ENCODE assay signal across 1 mouse cellular context in the genomic region with DNA sequence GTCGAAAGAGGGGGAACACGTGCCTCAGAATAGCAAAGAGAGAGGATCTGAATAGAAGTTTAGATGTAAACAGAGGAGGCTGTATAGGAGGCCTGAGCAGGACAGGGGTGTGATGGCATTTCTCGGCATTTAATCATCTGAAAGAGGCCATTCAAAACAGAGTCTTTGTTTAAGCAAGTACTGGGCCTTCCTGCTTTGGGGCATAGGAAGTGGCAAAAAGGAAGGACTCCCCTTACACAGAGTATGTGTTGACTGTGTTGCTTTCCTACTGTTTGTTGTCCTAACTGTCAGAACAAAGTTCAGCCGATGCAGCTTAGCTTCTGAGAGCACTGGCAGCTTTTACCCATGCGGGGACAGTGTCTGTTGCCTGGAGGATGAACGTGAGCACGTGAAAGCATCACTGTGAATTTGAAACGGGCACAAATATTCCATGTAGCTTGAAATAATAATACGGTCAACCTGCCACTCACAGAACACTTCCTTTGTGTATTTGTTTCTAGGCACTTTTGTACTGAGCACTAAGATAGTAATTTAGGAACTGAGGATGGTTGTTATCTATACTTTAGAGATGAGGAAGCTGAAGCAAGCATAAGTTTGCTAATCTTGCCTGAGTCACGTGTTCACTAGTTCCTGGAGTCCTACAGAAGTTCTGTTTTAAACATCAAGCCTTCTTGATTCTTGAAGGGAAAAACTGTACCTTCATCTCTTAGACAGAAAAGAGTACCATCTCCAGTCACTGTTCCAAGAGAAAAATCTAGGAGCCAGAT.
A peak's percentile ranks its signal among the peaks of the same experiment; 100 is the strongest.
TF ChIP-seq lines count a peak whose summit lies in the region.

No protein-coding gene starts in this region.

TF ChIP-seq in MEL, 35 proteins besides CTCF, POLR2A, EP300 and RAD21 (continued from another document):
- TF ChIP-seq NRF1 (IDR thresholded peaks at IDR 0.05; ENCODE audit: insufficient read depth, low read depth, low read length, poor library complexity, severe bottlenecking) (no peak), TBP (IDR thresholded peaks at IDR 0.05; ENCODE audit: low read depth, low read length) (no peak), ZMIZ1 (IDR thresholded peaks at IDR 0.05; ENCODE audit: low read depth, low read length) (no peak), CHD1 (IDR thresholded peaks at IDR 0.05; ENCODE audit: low read depth, low read length) (no peak), ETS1 (IDR thresholded peaks at IDR 0.05; ENCODE audit: low read depth, low read length) (peak; percentile 80), JUND (IDR thresholded peaks at IDR 0.05; ENCODE audit: low read depth, low read length) (0 out of 2 replicates have a peak, but pooled peaks have one; percentile 28), NELFE (IDR thresholded peaks at IDR 0.05; ENCODE audit: low read depth, low read length) (no peak), MYC (IDR thresholded peaks at IDR 0.05; ENCODE audit: low read depth, low read length) (peak; percentile 91), GATA1 (IDR thresholded peaks at IDR 0.05; ENCODE audit: low read depth, low read length) (peak; percentile 94), CHD2 (IDR thresholded peaks at IDR 0.05; ENCODE audit: low read length) (peak; percentile 11; the same call in 1 of the 2 replicates), MAFK (IDR thresholded peaks at IDR 0.05; ENCODE audit: borderline replicate concordance, low read depth, low read length) (peak; percentile 39; the same call in 1 of the 2 replicates), ZNF384 (IDR thresholded peaks at IDR 0.05; ENCODE audit: low read depth, low read length) (no peak), RCOR1 (IDR thresholded peaks at IDR 0.05; ENCODE audit: low read depth, low read length) (peak; percentile 87), BHLHE40 (IDR thresholded peaks at IDR 0.05; ENCODE audit: borderline replicate concordance, low read depth, low read length) (peak; percentile 95), MXI1 (IDR thresholded peaks at IDR 0.05; ENCODE audit: low read depth, low read length) (peak; percentile 45; the same call in 1 of the 2 replicates), TAL1 (IDR thresholded peaks at IDR 0.05; ENCODE audit: low read length) (no peak)
